Mouse (Mus musculus) left cerebral cortex, adult 2 months (tissue): ENCODE measurements at regions not wholly inside any gene's neighbourhood (a gene's known extent, or its start where the extent isn't known, plus 50 kb on each side); places are given as distances from the start of the nearest gene placed in this dataset.

Experiments
- DNase-seq, 2 experiments: peaks; one replicate each; pipeline ENCODE4 v3.0.0; 2021 to 2022; ENCODE audit warnings: low spot score in 2 of 2, mixed read lengths in 1 of 2; ENCODE audit errors: extremely low spot score in 1 of 2
- H3K27ac ChIP-seq: fragments of 200-600 bp; 2 replicates; pipeline ENCODE4 v1.8.1; 2022
- H3K4me3 ChIP-seq: fragments of 200-600 bp; 2 replicates; pipeline ENCODE4 v1.8.1; 2022
- CTCF ChIP-seq: fragments of 200-600 bp; IDR thresholded peaks from 2 replicates; pipeline ENCODE4 v1.8.1; 2022; ENCODE audit warnings: antibody characterized with exemption, mild to moderate bottlenecking, moderate library complexity
- intact Hi-C: fragments of 180-260 bp; cut with DNase I; formaldehyde crosslinking; loops from one replicate; pipeline ENCODE4 v1.15.1; 2025
- microRNA-seq, 2 experiments: library from miRNA; unstranded; fragments of <30 nt; microRNA quantifications; one replicate each; pipeline ENCODE4 v1.2.0; 2021

DNA sequence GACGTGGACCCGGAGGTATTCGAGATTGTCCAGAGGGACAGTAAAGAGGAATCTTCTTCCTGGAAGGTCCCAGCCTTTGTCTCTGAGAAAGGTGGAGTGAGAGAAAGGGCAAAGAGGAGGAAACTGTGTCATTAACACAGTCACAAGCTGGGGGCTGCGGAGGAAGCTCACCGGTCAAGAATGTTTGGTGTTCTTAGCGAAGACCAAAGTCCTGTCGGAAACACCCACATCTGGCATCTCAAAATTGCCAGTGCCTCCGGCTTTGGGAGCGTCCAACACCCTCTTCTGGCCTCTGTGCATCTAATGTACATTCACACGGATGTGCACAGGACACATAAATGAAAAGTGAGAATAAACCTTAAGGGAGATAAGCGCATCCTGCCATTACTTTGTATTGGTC lies 1134.1 kb upstream of the A1bg start:
- no peak for DNase-seq
- intact Hi-C loops, result no loop called here

DNA sequence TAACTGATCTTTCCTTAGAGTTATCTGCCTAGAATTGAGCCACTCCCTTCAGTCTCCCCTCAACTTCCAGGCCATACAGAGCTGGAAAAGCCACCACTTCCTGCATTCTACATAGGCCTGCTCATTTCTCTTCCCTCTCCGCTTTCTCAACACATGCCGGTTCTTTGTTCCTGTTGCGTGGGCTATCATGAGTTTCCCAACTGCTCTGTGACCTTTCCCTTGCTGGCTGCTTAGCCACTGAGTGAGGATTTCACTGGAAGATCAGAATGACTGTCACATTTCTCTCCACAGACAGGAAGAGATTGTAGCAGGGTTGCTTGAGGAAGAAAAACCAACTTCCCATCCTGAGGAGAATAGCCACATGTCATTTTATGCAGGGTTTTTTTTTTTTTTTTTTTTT lies 1133.6 kb upstream of the A1bg start:
- no peak overlapping the region for H3K4me3 ChIP-seq
- no peak overlapping the region for H3K27ac ChIP-seq
- no peak for TF ChIP-seq CTCF
- no peak for DNase-seq
- intact Hi-C loops, result no loop called here

More for the DNA sequence above, 1134.1 kb upstream of the A1bg start:
- no peak for TF ChIP-seq CTCF
- Histone ChIP-seq H3K4me3 (no peak overlapping the region), H3K27ac (no peak overlapping the region; the same call in 1 of the 2 replicates)

DNA sequence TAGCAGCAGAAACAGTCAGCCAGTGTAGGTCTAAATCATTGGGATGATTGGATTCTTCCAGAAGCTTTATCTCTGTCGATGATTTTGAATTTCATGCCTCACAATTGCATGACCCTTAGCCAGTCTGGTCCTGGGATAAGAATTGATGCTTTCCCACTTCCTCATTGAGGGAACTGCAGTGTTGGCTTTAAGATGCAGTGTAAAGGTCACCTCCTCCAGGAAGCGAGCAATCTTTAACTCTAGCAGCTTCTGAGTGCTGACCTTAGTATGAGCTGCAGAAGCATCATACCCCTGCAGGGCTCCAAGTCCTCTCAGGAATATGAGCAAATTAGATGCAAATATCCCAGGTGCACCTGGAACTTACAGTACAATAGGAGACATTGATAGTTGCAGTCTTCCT lies 1132.2 kb upstream of the A1bg start:
- no peak overlapping the region for H3K4me3 ChIP-seq
- intact Hi-C loops, result no loop called here
- no peak for TF ChIP-seq CTCF
- DNase-seq, result no peak
- no peak overlapping the region for H3K27ac ChIP-seq

GRCm38 (mm10) chr15:62053420-62054239 lies 1130.8 kb upstream of the A1bg start:
- DNase-seq, result no peak
- no peak for TF ChIP-seq CTCF
- intact Hi-C loops, result no loop called here
- Histone ChIP-seq H3K27ac (no peak overlapping the region), H3K4me3 (no peak overlapping the region)

GRCm38 (mm10) chr15:62049416-62049815 lies 1126.6 kb upstream of the A1bg start:
- Histone ChIP-seq H3K27ac (no peak overlapping the region; the same call in 1 of the 2 replicates), H3K4me3 (no peak overlapping the region)
- peak in 1 of 2 experiments; percentile 29 for DNase-seq
- intact Hi-C loops, result no loop called here
- TF ChIP-seq CTCF, result no peak

GRCm38 (mm10) chr15:62048981-62049380 lies 1126.2 kb upstream of the A1bg start:
- intact Hi-C loops, result no loop called here
- H3K27ac ChIP-seq, result peak overlapping the region; percentile 13; the same call in 1 of the 2 replicates
- H3K4me3 ChIP-seq, result no peak overlapping the region
- no peak for DNase-seq
- TF ChIP-seq CTCF, result no peak

GRCm38 (mm10) chr15:62046276-62046675 lies 1123.5 kb upstream of the A1bg start:
- TF ChIP-seq CTCF, result no peak
- no peak for DNase-seq
- H3K4me3 ChIP-seq, result no peak overlapping the region
- no peak overlapping the region for H3K27ac ChIP-seq
- intact Hi-C loops, result no loop called here

GRCm38 (mm10) chr15:62044654-62045335 lies 1122.0 kb upstream of the A1bg start:
- Histone ChIP-seq H3K4me3 (no peak overlapping the region), H3K27ac (peak overlapping the region; percentile 36; the same call in 1 of the 2 replicates)
- intact Hi-C loops, result no loop called here
- DNase-seq, result no peak
- TF ChIP-seq CTCF, result no peak

DNA sequence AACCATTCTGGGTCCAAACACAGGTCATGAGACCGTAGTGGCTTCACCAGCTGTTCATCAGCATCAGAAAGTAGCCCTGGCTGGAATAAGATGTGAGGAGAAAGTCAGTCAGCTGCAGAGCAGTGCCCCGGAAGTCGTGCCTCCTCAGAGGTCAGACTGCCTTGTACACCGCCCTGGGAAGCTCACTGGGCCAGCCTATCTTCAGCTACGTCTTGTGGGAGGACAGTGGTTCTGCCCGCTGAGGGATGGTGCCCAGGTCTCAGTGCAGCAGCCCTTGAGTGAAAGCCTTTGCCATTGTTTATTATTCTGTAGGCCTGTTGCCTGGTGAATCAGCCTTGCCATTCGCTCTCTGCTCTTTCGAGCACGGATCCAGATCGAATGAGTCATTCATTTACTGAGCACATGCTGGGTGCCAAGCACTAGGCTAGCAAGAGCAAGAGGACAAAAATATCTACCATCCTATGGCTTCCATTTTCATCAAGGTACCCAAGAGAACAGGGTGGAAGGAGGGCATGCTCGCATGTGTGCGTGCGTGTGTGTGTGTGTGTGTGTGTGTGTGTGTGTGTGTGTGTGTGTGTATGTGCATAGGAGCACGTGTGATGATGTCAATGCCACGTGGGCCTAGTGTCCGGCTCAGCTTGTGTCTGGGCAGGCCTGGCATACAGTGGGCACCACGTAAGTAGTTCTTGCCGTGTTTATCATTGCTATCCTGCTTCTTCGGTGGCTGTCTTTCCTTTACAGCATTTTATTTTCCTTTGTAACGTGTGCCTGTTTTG lies 1121.0 kb upstream of the A1bg start:
- intact Hi-C loops, result loop anchor here (2.0 kb wide), 1 partner anchor 35 kb away; no protein-coding TSS in a partner anchor
- peak; percentile 31 to 38 for DNase-seq
- no peak for TF ChIP-seq CTCF
- Histone ChIP-seq H3K4me3 (no peak overlapping the region), H3K27ac (peak overlapping the region; percentile 57; the same call in 1 of the 2 replicates)

DNA sequence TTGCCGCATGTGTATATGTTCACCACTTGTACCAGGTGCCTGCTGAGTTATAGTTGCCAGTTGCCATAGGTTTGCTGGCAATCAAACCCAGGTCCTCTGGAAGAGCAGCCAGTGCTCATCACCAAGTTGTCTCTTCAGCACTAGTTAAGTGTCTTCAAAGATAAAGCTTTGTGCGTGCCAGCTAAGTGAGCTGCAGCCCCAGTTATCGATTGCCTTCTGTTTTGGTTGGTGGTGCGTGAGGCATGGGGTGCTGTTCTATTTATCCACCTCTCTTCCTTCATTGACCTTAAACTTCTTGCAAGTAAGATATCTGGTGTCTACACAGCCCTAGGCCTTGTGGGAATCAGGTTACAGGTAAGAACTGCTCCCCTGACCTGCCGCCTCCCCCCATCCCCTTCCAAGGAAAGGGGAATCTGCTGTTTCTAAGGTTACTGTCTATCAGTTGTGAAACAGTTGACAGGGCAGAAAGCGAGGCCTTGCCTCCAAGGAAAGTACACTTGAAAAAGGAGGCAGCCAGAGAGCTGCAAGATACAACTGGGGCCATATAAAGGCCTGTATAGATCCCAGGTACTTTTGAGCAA lies 1120.2 kb upstream of the A1bg start:
- Histone ChIP-seq H3K4me3 (no peak overlapping the region), H3K27ac (peak overlapping the region; percentile 57; the same call in 1 of the 2 replicates)
- no peak for DNase-seq
- TF ChIP-seq CTCF, result no peak
- intact Hi-C loops, result loop anchor here (2.0 kb wide), 1 partner anchor 36 kb away; no protein-coding TSS in a partner anchor

Small RNAs in the stretch of these regions (microRNA-seq; reads per million reads assigned to microRNA genes)
- 0 reads per million in 2 experiments for gene Gm24810
